Mouse (Mus musculus): ENCODE data around the gene Susd6.

DNA sequence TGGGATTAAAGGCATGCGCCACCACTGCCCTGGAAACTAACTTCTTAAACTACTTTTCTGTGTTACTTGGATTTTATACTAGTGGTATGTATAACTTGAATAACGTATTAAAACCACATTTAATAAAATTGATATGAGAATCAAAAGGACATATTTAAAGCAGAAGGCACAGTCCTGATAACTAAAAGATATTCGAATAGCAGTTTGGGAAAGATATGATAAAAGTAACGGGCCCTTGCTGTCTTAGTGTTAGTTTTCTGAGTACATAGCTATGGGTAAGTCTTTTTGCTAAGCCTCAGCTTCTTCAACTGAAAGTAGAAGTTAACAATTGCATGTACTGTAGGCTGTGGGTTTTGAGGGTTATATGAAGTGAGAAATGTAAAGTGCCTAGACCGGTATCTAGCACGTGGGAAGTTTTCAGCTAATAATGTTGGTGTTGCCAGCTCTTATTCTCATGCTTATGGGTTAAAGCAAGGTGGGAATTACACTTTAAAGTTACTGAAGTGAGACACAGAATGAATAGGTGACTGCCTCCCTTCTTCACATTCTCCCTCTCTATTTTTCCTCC is 14.6 kb downstream of the Susd6 start:
- no peak for TF ChIP-seq CTCF (IDR thresholded peaks at IDR 0.05; ENCODE audit: borderline replicate concordance, insufficient read depth, low read length)
- no peak for TF ChIP-seq POLR2A (IDR thresholded peaks at IDR 0.05; ENCODE audit: low read depth, low read length)

Measured in embryonic fibroblast, embryonic 13.5 days (primary cell).